Mouse (Mus musculus): ENCODE results near the gene Rprd1b.

DNA sequence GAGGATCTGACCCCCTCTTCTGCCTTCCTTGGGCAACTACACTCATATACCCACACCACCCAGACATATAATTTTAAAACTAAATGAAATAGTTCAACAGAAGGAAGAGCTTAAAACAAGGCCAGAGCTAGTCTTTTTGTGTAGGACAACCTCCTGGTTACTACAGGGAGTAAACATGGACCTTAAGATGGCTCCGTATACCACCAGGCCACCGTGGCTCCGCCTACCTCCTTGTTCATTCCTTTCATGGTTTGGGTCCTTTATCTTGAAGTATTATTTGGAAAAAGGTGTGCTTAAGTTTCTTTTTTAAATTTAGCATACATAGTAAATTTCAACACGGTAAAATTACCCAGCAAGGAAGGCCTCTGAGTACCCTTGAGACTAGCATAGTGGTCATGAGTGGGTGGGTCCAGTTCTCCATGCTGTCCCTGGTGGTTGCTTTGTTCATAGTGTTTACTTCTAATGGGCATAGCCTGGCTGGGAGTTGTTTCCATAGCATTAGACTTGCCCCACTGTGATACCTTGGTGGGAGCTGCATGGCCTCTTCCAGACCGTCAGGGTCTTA is 39.0 kb downstream of the Rprd1b start:
- TF ChIP-seq CTCF (IDR thresholded peaks at IDR 0.05; ENCODE audit: low read depth, low read length) (no peak), POLR2A (IDR thresholded peaks at IDR 0.05; ENCODE audit: borderline replicate concordance, low read depth, low read length) (no peak)
